Mouse (Mus musculus): ENCODE measurements at regions not wholly inside any gene's neighbourhood (a gene's known extent, or its start where the extent isn't known, plus 50 kb on each side); places are given as distances from the start of the nearest gene placed in this dataset.

GRCm38 (mm10) chr14:103929734-103930364 lies 85.6 kb upstream of the Ednrb start:
- TF ChIP-seq CTCF (IDR thresholded peaks at IDR 0.05; ENCODE audit: low read depth) (no peak), EP300 (IDR thresholded peaks at IDR 0.05; ENCODE audit: low read depth) (no peak)

Measured in liver, postnatal 0 days (tissue).